Mouse (Mus musculus) MEL (cell line): ENCODE data around the gene Pramef17. TPM values are rescaled to one million over a fixed set of nuclear protein-coding genes. Genes with fewer than 3 reads are reported as not detected.
"Not testable (repeated sequence)": the region's sequence is repeated elsewhere in the genome, so short reads cannot be mapped to it uniquely, and the experiment has no call there.

Experiments
- DNase-seq: peaks from one replicate; pipeline ENCODE4 v3.0.0; 2011; ENCODE audit warnings: low read depth, low spot score
- H3K27ac ChIP-seq: 2 replicates; pipeline ENCODE4 v1.5.1; 2012; ENCODE audit warnings: low read depth, mild to moderate bottlenecking, control low read depth, low read length, moderate library complexity; ENCODE audit not compliant: control insufficient read depth
- H3K27me3 ChIP-seq, 2 experiments: fragments of 150-350 bp in 1 of 2; sonication (generic) in 1 of 2; 2 replicates each; pipeline ENCODE4 v1.6.1; 2012; ENCODE audit warnings: low read length in 2 of 2, mild to moderate bottlenecking in 2 of 2, improper control_type of control experiment in 1 of 2, moderate library complexity in 1 of 2; ENCODE audit not compliant: insufficient read depth in 2 of 2, control insufficient read depth in 1 of 2
- H3K36me3 ChIP-seq, 2 experiments: 2 replicates each; pipeline ENCODE4 v1.6.1; 2012 to 2014; ENCODE audit warnings: low read length in 2 of 2, improper control_type of control experiment in 1 of 2, inconsistent platforms in 1 of 2, mild to moderate bottlenecking in 1 of 2; ENCODE audit not compliant: insufficient read depth in 2 of 2, control insufficient read depth in 1 of 2
- H3K4me1 ChIP-seq, 2 experiments: fragments of 150-350 bp in 1 of 2; sonication (generic) in 1 of 2; 2 replicates each; pipeline ENCODE4 v1.6.1; 2012; ENCODE audit warnings: low read length in 2 of 2, improper control_type of control experiment in 1 of 2, mild to moderate bottlenecking in 1 of 2; ENCODE audit not compliant: insufficient read depth in 2 of 2, control insufficient read depth in 1 of 2
- H3K4me3 ChIP-seq, 2 experiments: fragments of 150-350 bp in 1 of 2; sonication (generic) in 1 of 2; 2 replicates each; pipeline ENCODE4 v1.5.1; 2012; ENCODE audit warnings: low read depth in 2 of 2, low read length in 2 of 2, mild to moderate bottlenecking in 2 of 2, moderate library complexity in 2 of 2, control low read depth in 1 of 2, improper control_type of control experiment in 1 of 2; ENCODE audit not compliant: control insufficient read depth in 1 of 2, insufficient read depth in 1 of 2
- H3K79me2 ChIP-seq: 2 replicates; pipeline ENCODE4 v1.6.1; 2012; ENCODE audit warnings: mild to moderate bottlenecking, low read length, moderate library complexity; ENCODE audit not compliant: control insufficient read depth, poor library complexity, insufficient read depth
- H3K9ac ChIP-seq: 2 replicates; pipeline ENCODE4 v1.6.1; 2012; ENCODE audit warnings: low read depth, mild to moderate bottlenecking, control low read depth, low read length, moderate library complexity; ENCODE audit not compliant: control insufficient read depth, poor library complexity, severe bottlenecking
- H3K9me3 ChIP-seq: fragments of 150-350 bp; sonication (generic); replicated peaks from 2 replicates; pipeline ENCODE4 v1.6.1; 2012; ENCODE audit warnings: mild to moderate bottlenecking, low read length, improper control_type of control experiment, moderate library complexity; ENCODE audit not compliant: insufficient read depth
- polyA plus RNA-seq, 2 experiments: library from polyadenylated mRNA; stranded (reverse) in 1 of 2; unstranded in 1 of 2; fragments of >175 nt in 1 of 2; fragments of >200 nt in 1 of 2; gene quantifications; 2 replicates each; pipeline versions ENCODE4 v1.2.1 to v1.2.4; 2012; ENCODE audit warnings: low replicate concordance in 2 of 2, low read depth in 1 of 2; ENCODE audit not compliant: insufficient read length in 2 of 2, insufficient read depth in 1 of 2, missing spikeins in 1 of 2
- total RNA-seq: library from RNA; depleted of rRNA; stranded (reverse); fragments of 300-350 nt; gene quantifications from 2 replicates; pipeline ENCODE4 v1.2.3, GENCODE M21; 2012; rRNA removed

Pramef17 gene
- total and polyA plus RNA-seq, 3 experiments = not detected

GRCm38 (mm10) chr4:143950916-143951315 lies 43.3 kb downstream of the Pramef17 start, which contains the start of gene Pramef25:
TSS of gene Pramef25 (minus strand) at chr4:143951016.
- not testable (repeated sequence) for H3K9ac ChIP-seq, H3K4me3 ChIP-seq, H3K79me2 ChIP-seq, DNase-seq, H3K27ac ChIP-seq, H3K4me1 ChIP-seq, H3K9me3 ChIP-seq, H3K36me3 ChIP-seq, H3K27me3 ChIP-seq

Other genes starting within 250 kb of the Pramef17 start
- gene Gm13023, start 205.0 kb downstream of the Pramef17 start, total RNA-seq = not detected in 2 replicates
- not detected for gene Gm13023, start 205.0 kb downstream of the Pramef17 start, polyA plus RNA-seq
- gene Gm13084, start 178.3 kb downstream of the Pramef17 start, total RNA-seq = not detected in 2 replicates
- not detected for gene Gm13084, start 178.3 kb downstream of the Pramef17 start, polyA plus RNA-seq
- not detected in 2 replicates for gene Gm13103, start 147.9 kb downstream of the Pramef17 start, total RNA-seq
- not detected for gene Gm13103, start 147.9 kb downstream of the Pramef17 start, polyA plus RNA-seq
- not detected in 2 replicates for gene Pramef6, start 94.0 kb downstream of the Pramef17 start, total RNA-seq
- not detected for gene Pramef6, start 94.0 kb downstream of the Pramef17 start, polyA plus RNA-seq
- not detected in 2 replicates for gene Pramef25, start 43.4 kb downstream of the Pramef17 start, total RNA-seq
- not detected for gene Pramef25, start 43.4 kb downstream of the Pramef17 start, polyA plus RNA-seq
- gene Gm13101, start 27.4 kb downstream of the Pramef17 start, total RNA-seq = not detected in 2 replicates
- gene Gm13101, start 27.4 kb downstream of the Pramef17 start, polyA plus RNA-seq = not detected
- not detected in 2 replicates for gene Pramel4, start 64.8 kb upstream of the Pramef17 start, total RNA-seq
- under 1 TPM in 1 of 2 experiments, not detected in 1; 0.07 TPM for gene Pramel4, start 64.8 kb upstream of the Pramef17 start, polyA plus RNA-seq
- not detected in 2 replicates for gene Gm13102, start 112.1 kb upstream of the Pramef17 start, total RNA-seq
- gene Gm13102, start 112.1 kb upstream of the Pramef17 start, polyA plus RNA-seq = not detected
- gene Oog3, start 168.3 kb upstream of the Pramef17 start, total RNA-seq = not detected in 2 replicates
- gene Oog3, start 168.3 kb upstream of the Pramef17 start, polyA plus RNA-seq = not detected
- gene Oog2, start 196.3 kb upstream of the Pramef17 start, total RNA-seq = not detected in 2 replicates
- gene Oog2, start 196.3 kb upstream of the Pramef17 start, polyA plus RNA-seq = not detected
- not detected in 2 replicates for gene C87977, start 218.9 kb upstream of the Pramef17 start, total RNA-seq
- not detected for gene C87977, start 218.9 kb upstream of the Pramef17 start, polyA plus RNA-seq